Comparison of ENCODE assay signal across 17 mouse cellular contexts in the genomic region with DNA sequence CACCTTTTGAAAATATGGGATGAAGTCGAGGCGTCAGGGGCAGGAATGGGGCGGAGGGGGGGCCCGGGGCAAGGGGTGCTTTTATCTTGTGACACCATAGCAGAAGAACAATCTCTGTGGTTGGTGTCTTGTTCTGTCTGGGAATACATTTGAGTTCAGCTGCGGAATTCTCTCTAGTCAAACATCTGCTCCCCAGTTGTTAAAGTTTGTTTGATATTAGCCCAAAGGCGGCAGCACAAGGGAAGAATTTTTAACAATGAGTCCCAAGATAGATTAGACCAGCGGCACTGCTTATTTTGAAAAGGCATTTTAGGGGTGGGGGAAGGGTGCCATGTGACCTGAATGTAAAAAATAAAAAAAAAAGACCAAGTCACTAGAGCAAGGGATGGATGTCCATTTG.
"Had no signal": no experiment of that assay in that cellular context is flagged by ENCODE, and none has a peak within 500 bp of the region (broad histone marks: within the 10 kb centered on the region; RNA-seq: fewer than 3 reads in every experiment).

No protein-coding gene starts in this region.

- H3K36me3 ChIP-seq: lung, embryonic 15.5 days; midbrain, embryonic 12.5 days; neural tube, embryonic 12.5 days; stomach, embryonic 15.5 days had no signal

- H3K9me3 ChIP-seq: lung, embryonic 15.5 days; midbrain, embryonic 12.5 days; neural tube, embryonic 12.5 days; stomach, embryonic 15.5 days had no signal

- ATAC-seq: liver, postnatal 0 days; lung, postnatal 0 days had no signal

- H3K27me3 ChIP-seq: lung, embryonic 15.5 days; midbrain, embryonic 12.5 days; neural tube, embryonic 12.5 days; stomach, embryonic 15.5 days had no signal

- H3K4me1 ChIP-seq: midbrain, embryonic 12.5 days had no signal

- H3K4me3 ChIP-seq: lung, embryonic 15.5 days; megakaryocyte, embryonic 14.5 days; midbrain, embryonic 12.5 days; neural tube, embryonic 12.5 days; stomach, embryonic 15.5 days had no signal

- H3K4me2 ChIP-seq: lung, embryonic 15.5 days; midbrain, embryonic 12.5 days; neural tube, embryonic 12.5 days; stomach, embryonic 15.5 days had no signal

- H3K9ac ChIP-seq: liver, postnatal 0 days; lung, embryonic 15.5 days; midbrain, embryonic 12.5 days; neural tube, embryonic 12.5 days; stomach, embryonic 15.5 days had no signal

- DNase-seq: liver, postnatal 0 days; lung, adult 2 months; lung, postnatal 14 days; lung, postnatal 36 days; midbrain, embryonic 14.5 days; right cerebral cortex, postnatal 14 days; thymus, adult 2 months; thymus, postnatal 25 days; thymus, postnatal 4 days had no signal

- H3K27ac ChIP-seq: lung, embryonic 15.5 days; macrophage; midbrain, embryonic 12.5 days; neural tube, embryonic 12.5 days; stomach, embryonic 15.5 days; stomach, postnatal 0 days had no signal
